Mouse (Mus musculus) liver, postnatal 0 days (tissue): ENCODE data around the gene Nodal. TPM values are rescaled to one million over a fixed set of nuclear protein-coding genes. Genes with fewer than 3 reads are reported as not detected.

ENCODE experiments used
- ATAC-seq: fragments of 200-750 bp; cut with Nextera tagmentation; 2 replicates; pipeline ENCODE4 v1.8.0; 2017; ENCODE audit warnings: mild to moderate bottlenecking, moderate library complexity
- DNase-seq: peaks from one replicate; pipeline ENCODE4 v3.0.0-alpha.2; 2016
- H3K27ac ChIP-seq: fragments of 300-500 bp; sonication (generic); 2 replicates; pipeline ENCODE4 v1.5.1; 2014; ENCODE audit warnings: antibody characterized with exemption, moderate library complexity, mild to moderate bottlenecking, low read depth
- H3K27me3 ChIP-seq: fragments of 300-500 bp; sonication (generic); 2 replicates; pipeline ENCODE4 v1.6.1; 2014; ENCODE audit warnings: low read length, control low read depth, mixed read lengths; ENCODE audit not compliant: insufficient read depth
- H3K36me3 ChIP-seq: fragments of 300-500 bp; sonication (generic); replicated peaks from 2 replicates; pipeline ENCODE4 v1.6.1; 2014; ENCODE audit warnings: mild to moderate bottlenecking, control low read depth, low read length, moderate library complexity, mixed read lengths; ENCODE audit not compliant: insufficient read depth
- H3K4me1 ChIP-seq: fragments of 300-500 bp; sonication (generic); 2 replicates; pipeline ENCODE4 v1.6.1; 2014; ENCODE audit warnings: antibody characterized with exemption, mild to moderate bottlenecking, control low read depth; ENCODE audit not compliant: insufficient read depth
- H3K4me2 ChIP-seq: fragments of 300-500 bp; sonication (generic); 2 replicates; pipeline ENCODE4 v1.6.1; 2014; ENCODE audit warnings: low read depth, mild to moderate bottlenecking, low read length, moderate library complexity, mixed read lengths
- H3K4me3 ChIP-seq: fragments of 300-500 bp; sonication (generic); 2 replicates; pipeline ENCODE4 v1.5.1; 2014; ENCODE audit warnings: low read depth, low read length
- H3K9ac ChIP-seq: fragments of 300-500 bp; sonication (generic); replicated peaks from 2 replicates; pipeline ENCODE4 v1.6.1; 2014; ENCODE audit warnings: mild to moderate bottlenecking, moderate library complexity
- H3K9me3 ChIP-seq: fragments of 300-500 bp; sonication (generic); 2 replicates; pipeline ENCODE4 v1.6.1; 2016; ENCODE audit warnings: mild to moderate bottlenecking, control low read depth, low read length, mixed read lengths
- CTCF ChIP-seq: sonication (generic); IDR thresholded peaks from 2 replicates; pipeline ENCODE4 v1.5.1; 2016; ENCODE audit warnings: antibody characterized with exemption, low read depth
- EP300 ChIP-seq: IDR thresholded peaks from 2 replicates; pipeline ENCODE4 v1.6.1; 2016; ENCODE audit warnings: antibody characterized with exemption, low read depth, mild to moderate bottlenecking
- WGBS: fragments of 180-500 bp; shearing (Covaris S2); extraction: QIAGEN DNeasy Blood & Tissue Kit; methylation state at CpG from one replicate; pipeline ENCODE4 v1.1.7; 2014; ENCODE audit not compliant: insufficient replicate concordance; 5-methylcytosine and 5-hydroxymethylcytosine counted together
- polyA plus RNA-seq: library from polyadenylated mRNA; unstranded; fragments of >200 nt; fragmentation: Nextera tagmentation; extraction: Ambion mirVana; gene quantifications from 2 replicates; pipeline ENCODE4 v1.2.1, GENCODE M21; 2015

The Nodal gene
- polyA plus RNA-seq, 1 experiment from 2014 or later = 0.19 TPM

- 73% methylated on average over 6 of the region's 6 CpGs for WGBS
- no peak for TF ChIP-seq CTCF
- no peak for TF ChIP-seq EP300
- Histone ChIP-seq H3K9me3 (no peaks in the 10 kb centered on the region), H3K27ac (peak overlapping the region; percentile 0), H3K9ac (no peak overlapping the region), H3K4me3 (no peak overlapping the region), H3K36me3 (no peaks in the 10 kb centered on the region), H3K27me3 (no peaks in the 10 kb centered on the region), H3K4me2 (no peak overlapping the region; the same call in 1 of the 2 replicates), H3K4me1 (peaks cover 20% of the 10 kb centered on the region)
- DNase-seq = no peak
- no peak for ATAC-seq
Measured at GRCm38 (mm10) chr10:61374771-61375481, 42.8 kb upstream of the Nodal start.

- Histone ChIP-seq H3K27ac (no peak overlapping the region), H3K4me1 (peaks cover 32% of the 10 kb centered on the region)
- WGBS = 77% methylated on average over 5 of the region's 5 CpGs
Measured at GRCm38 (mm10) chr10:61378050-61378449, 39.7 kb upstream of the Nodal start.

GRCm38 (mm10) chr10:61378698-61379097 lies 39.1 kb upstream of the Nodal start:
- TF ChIP-seq EP300 (no peak), CTCF (no peak)
- 75% methylated on average over 5 of the region's 5 CpGs for WGBS

More at GRCm38 (mm10) chr10:61378050-61378449, 39.7 kb upstream of the Nodal start:
- Histone ChIP-seq H3K9ac (no peak overlapping the region), H3K9me3 (no peaks in the 10 kb centered on the region), H3K27me3 (peaks cover 11% of the 10 kb centered on the region; the same call in 1 of the 2 replicates), H3K36me3 (no peaks in the 10 kb centered on the region), H3K4me2 (no peak overlapping the region), H3K4me3 (no peak overlapping the region)
- DNase-seq = no peak
- ATAC-seq = no peak
- TF ChIP-seq CTCF (no peak), EP300 (no peak)

DNA sequence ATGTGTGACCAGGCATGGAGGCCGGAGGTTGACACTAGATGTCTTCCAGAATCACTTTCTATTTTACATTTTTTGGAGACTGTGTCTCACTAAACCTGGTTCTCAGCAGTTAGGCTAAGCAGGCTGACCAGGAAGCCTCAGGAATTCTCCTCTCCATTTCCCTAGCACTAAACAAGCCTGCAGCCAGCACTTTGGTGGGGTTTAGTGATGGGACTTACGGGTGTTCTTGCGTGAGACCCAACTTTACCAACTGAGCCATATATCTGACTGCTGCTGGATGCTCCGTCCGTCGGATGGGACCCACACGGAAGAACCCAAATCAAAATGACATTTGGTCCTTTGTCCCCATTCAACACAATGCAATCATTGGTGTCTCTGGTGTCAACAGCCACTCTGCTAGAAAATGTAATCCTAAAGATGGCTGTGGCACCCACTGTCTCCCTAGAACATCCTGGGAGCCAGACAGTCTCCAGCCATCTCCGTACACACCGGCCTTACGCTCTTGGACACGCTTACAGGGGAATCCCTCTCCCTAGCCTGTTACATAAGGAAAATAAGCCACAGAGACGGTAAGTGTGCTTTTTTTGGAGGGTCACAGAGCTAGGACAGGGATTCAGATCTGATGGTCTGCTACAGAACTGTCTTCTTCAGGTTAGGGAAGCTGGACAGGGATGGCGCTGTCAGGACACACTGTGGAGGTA lies 38.3 kb upstream of the Nodal start:
- DNase-seq = no peak
- no peaks in the 10 kb centered on the region for H3K36me3 ChIP-seq
- H3K4me2 ChIP-seq = no peak overlapping the region
- peaks cover 32% of the 10 kb centered on the region for H3K4me1 ChIP-seq
- no peak for ATAC-seq
- no peak overlapping the region for H3K9ac ChIP-seq
- TF ChIP-seq EP300 (no peak), CTCF (no peak)
- no peaks in the 10 kb centered on the region for H3K9me3 ChIP-seq
- no peak overlapping the region for H3K4me3 ChIP-seq
- peaks cover 16% of the 10 kb centered on the region; the same call in 1 of the 2 replicates for H3K27me3 ChIP-seq
- H3K27ac ChIP-seq = no peak overlapping the region
- WGBS = 86% methylated on average over 13 of the region's 13 CpGs

More at GRCm38 (mm10) chr10:61378698-61379097, 39.1 kb upstream of the Nodal start:
- no peak for ATAC-seq
- Histone ChIP-seq H3K27ac (no peak overlapping the region), H3K9me3 (no peaks in the 10 kb centered on the region), H3K36me3 (no peaks in the 10 kb centered on the region), H3K9ac (no peak overlapping the region), H3K27me3 (peaks cover 16% of the 10 kb centered on the region; the same call in 1 of the 2 replicates), H3K4me1 (peaks cover 35% of the 10 kb centered on the region), H3K4me3 (no peak overlapping the region), H3K4me2 (no peak overlapping the region)
- no peak for DNase-seq

- H3K4me3 ChIP-seq = no peak overlapping the region
- H3K9me3 ChIP-seq = no peaks in the 10 kb centered on the region
- H3K27me3 ChIP-seq = peaks cover 16% of the 10 kb centered on the region; the same call in 1 of the 2 replicates
- H3K9ac ChIP-seq = no peak overlapping the region
- H3K36me3 ChIP-seq = no peaks in the 10 kb centered on the region
- TF ChIP-seq CTCF (no peak), EP300 (no peak)
- no peak overlapping the region for H3K27ac ChIP-seq
- 0 out of 2 replicates have a peak overlapping the region, but pooled peaks have one; percentile 18 for H3K4me2 ChIP-seq
- ATAC-seq = no peak
- DNase-seq = no peak
- WGBS = 26% methylated on average over 9 of the region's 9 CpGs
- peaks cover 25% of the 10 kb centered on the region for H3K4me1 ChIP-seq
Measured at GRCm38 (mm10) chr10:61380186-61380585, 37.6 kb upstream of the Nodal start.

DNA sequence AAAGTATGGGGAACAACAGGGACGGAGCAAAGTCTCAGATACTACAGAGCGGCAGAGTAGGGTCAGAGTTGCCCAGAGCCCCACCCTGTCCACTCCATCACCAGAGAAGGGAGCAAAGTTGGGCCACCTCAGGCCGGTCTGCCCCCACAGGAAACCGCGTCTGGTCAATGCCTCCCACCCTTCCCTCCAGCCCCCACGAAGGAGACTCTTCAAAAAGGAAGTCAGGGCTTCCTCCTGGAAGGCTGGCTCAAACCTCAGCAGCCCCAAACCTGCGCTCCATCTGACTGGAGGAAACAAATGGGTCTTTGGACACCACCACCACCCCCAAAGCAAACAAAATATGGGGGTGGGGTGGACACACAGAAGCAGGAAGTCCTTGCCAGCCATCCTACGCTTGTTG lies 35.9 kb upstream of the Nodal start:
- H3K9ac ChIP-seq = no peak overlapping the region
- TF ChIP-seq EP300 = no peak
- no peak for TF ChIP-seq CTCF
- no peaks in the 10 kb centered on the region for H3K9me3 ChIP-seq
- 2% methylated on average over 8 of the region's 8 CpGs for WGBS
- H3K4me1 ChIP-seq = peaks cover 25% of the 10 kb centered on the region
- no peak for ATAC-seq
- peaks cover 16% of the 10 kb centered on the region; the same call in 1 of the 2 replicates for H3K27me3 ChIP-seq
- peak overlapping the region; percentile 53 for H3K4me3 ChIP-seq
- H3K4me2 ChIP-seq = peak overlapping the region; percentile 90
- no peak for DNase-seq
- H3K36me3 ChIP-seq = no peaks in the 10 kb centered on the region
- H3K27ac ChIP-seq = no peak overlapping the region
